Mouse (Mus musculus) heart, postnatal 25 days (tissue): ENCODE measurements around the gene Evl. TPM values are rescaled to one million over a fixed set of nuclear protein-coding genes. Genes with fewer than 3 reads are reported as not detected.
"Not testable (repeated sequence)": the region's sequence is repeated elsewhere in the genome, so short reads cannot be mapped to it uniquely, and the experiment has no call there.

Experiments
- DNase-seq: peaks from one replicate; pipeline ENCODE4 v3.0.0; 2022; ENCODE audit warnings: low spot score
- intact Hi-C: fragments of 180-260 bp; cut with DNase I; formaldehyde crosslinking; loops from one replicate; pipeline ENCODE4 v1.15.1; 2025
- total RNA-seq, 2 experiments: library from RNA; stranded (reverse); gene quantifications; 2 replicates each; pipeline ENCODE4 v1.2.3; 2021

The Evl gene
- total RNA-seq, 2 experiments from 2014 or later: 50.8 to 51.7 TPM

GRCm38 (mm10) chr12:108682240-108683023 is 127.9 kb downstream of the Evl start:
- no peak for DNase-seq
- intact Hi-C loops: no loop called here

- no peak for DNase-seq
- intact Hi-C loops: loop anchor here (5.0 kb wide), 1 partner anchor 71 kb away; no protein-coding TSS in a partner anchor
Observed at GRCm38 (mm10) chr12:108686463-108686862, 131.9 kb downstream of the Evl start.

GRCm38 (mm10) chr12:108686926-108687325 is 132.4 kb downstream of the Evl start:
- DNase-seq: no peak
- intact Hi-C loops: loop anchor here (5.0 kb wide), 1 partner anchor 70 kb away; no protein-coding TSS in a partner anchor

- intact Hi-C loops: loop anchor here (5.0 kb wide), 1 partner anchor 68 kb away; no protein-coding TSS in a partner anchor
- no peak for DNase-seq
Observed at GRCm38 (mm10) chr12:108689167-108689566, 134.6 kb downstream of the Evl start.

- no peak for DNase-seq
- intact Hi-C loops: no loop called here
Observed at GRCm38 (mm10) chr12:108690529-108690928, 136.0 kb downstream of the Evl start.

GRCm38 (mm10) chr12:108693592-108693991 is 139.1 kb downstream of the Evl start:
- intact Hi-C loops: no loop called here
- no peak for DNase-seq

- DNase-seq: no peak
- intact Hi-C loops: no loop called here
Observed at GRCm38 (mm10) chr12:108694223-108694622, 139.7 kb downstream of the Evl start.

- intact Hi-C loops: no loop called here
- DNase-seq: no peak
Observed at GRCm38 (mm10) chr12:108698697-108699471, 144.4 kb downstream of the Evl start.

- intact Hi-C loops: no loop called here
- no peak for DNase-seq
Observed at GRCm38 (mm10) chr12:108699576-108699975, 145.1 kb downstream of the Evl start.

GRCm38 (mm10) chr12:108700037-108700436 is 145.5 kb downstream of the Evl start:
- intact Hi-C loops: loop anchor here (5.0 kb wide), 1 partner anchor 52 kb away; no protein-coding TSS in a partner anchor
- DNase-seq: no peak

- DNase-seq: no peak
- intact Hi-C loops: loop anchor here (5.0 kb wide), 1 partner anchor 51 kb away; no protein-coding TSS in a partner anchor
Observed at GRCm38 (mm10) chr12:108701221-108701620, 146.7 kb downstream of the Evl start.

GRCm38 (mm10) chr12:108702185-108702584 is 147.7 kb downstream of the Evl start, which contains the start of gene Degs2:
Gene Degs2 (minus strand): TSS chr12:108702315.
- intact Hi-C loops: loop anchor here (5.0 kb wide), 1 partner anchor 50 kb away; no protein-coding TSS in a partner anchor
- DNase-seq: no peak

GRCm38 (mm10) chr12:108705486-108705885 is 151.0 kb downstream of the Evl start:
- intact Hi-C loops: no loop called here
- no peak for DNase-seq

- intact Hi-C loops: no loop called here
- no peak for DNase-seq
Observed at GRCm38 (mm10) chr12:108706129-108706528, 151.6 kb downstream of the Evl start.

- intact Hi-C loops: no loop called here
Observed at GRCm38 (mm10) chr12:108709386-108709785, 154.9 kb downstream of the Evl start.

GRCm38 (mm10) chr12:108709964-108710765 is 155.6 kb downstream of the Evl start:
- intact Hi-C loops: no loop called here
- DNase-seq: no peak

More at GRCm38 (mm10) chr12:108709386-108709785, 154.9 kb downstream of the Evl start:
- no peak for DNase-seq

GRCm38 (mm10) chr12:108710861-108711615 is 156.5 kb downstream of the Evl start:
- intact Hi-C loops: no loop called here
- no peak for DNase-seq

GRCm38 (mm10) chr12:108712481-108712880 is 158.0 kb downstream of the Evl start:
- no peak for DNase-seq
- intact Hi-C loops: no loop called here

GRCm38 (mm10) chr12:108713972-108714371 is 159.5 kb downstream of the Evl start:
- not testable (repeated sequence) for DNase-seq

More at GRCm38 (mm10) chr12:108713972-108714371, 159.5 kb downstream of the Evl start:
- intact Hi-C loops: not testable (repeated sequence)
